Mouse (Mus musculus): ENCODE measurements around the gene Zfp507. TPM values are rescaled to one million over a fixed set of nuclear protein-coding genes. Genes with fewer than 3 reads are reported as not detected.

Zfp507 gene
- polyA plus RNA-seq, 1 experiment: 12.0 TPM

- Histone ChIP-seq H3K4me3 (ENCODE audit: control insufficient read depth, low read depth, low read length) (no peak overlapping the region), H3K36me3 (ENCODE audit: control insufficient read depth, insufficient read depth, low read length) (no peaks in the 10 kb centered on the region), H3K4me1 (ENCODE audit: control insufficient read depth, insufficient read depth, low read length) (no peaks in the 10 kb centered on the region), H3K27ac (ENCODE audit: control insufficient read depth, insufficient read depth, low read depth, low read length) (no peak overlapping the region), H3K27me3 (ENCODE audit: control insufficient read depth, insufficient read depth, low read length) (no peaks in the 10 kb centered on the region)
- TF ChIP-seq POLR2A (IDR thresholded peaks at IDR 0.05; ENCODE audit: control insufficient read depth, low read depth, low read length): no peak
These were observed 21.1 kb upstream of the Zfp507 start for GRCm38 (mm10) chr7:35823906-35824305.

GRCm38 (mm10) chr7:35822320-35822719 is 19.5 kb upstream of the Zfp507 start:
- H3K27me3 ChIP-seq (ENCODE audit: control insufficient read depth, insufficient read depth, low read length): no peaks in the 10 kb centered on the region
- H3K4me3 ChIP-seq (ENCODE audit: control insufficient read depth, low read depth, low read length): no peak overlapping the region
- TF ChIP-seq POLR2A (IDR thresholded peaks at IDR 0.05; ENCODE audit: control insufficient read depth, low read depth, low read length) (no peak), CTCF (IDR thresholded peaks at IDR 0.05; ENCODE audit: control insufficient read depth, insufficient read depth, insufficient replicate concordance, low read depth, low read length) (no peak)
- H3K36me3 ChIP-seq (ENCODE audit: control insufficient read depth, insufficient read depth, low read length): no peaks in the 10 kb centered on the region
- no peak overlapping the region for H3K27ac ChIP-seq (ENCODE audit: control insufficient read depth, insufficient read depth, low read depth, low read length)
- H3K4me1 ChIP-seq (ENCODE audit: control insufficient read depth, insufficient read depth, low read length): no peaks in the 10 kb centered on the region

- no peak overlapping the region for H3K27ac ChIP-seq (ENCODE audit: control insufficient read depth, insufficient read depth, low read depth, low read length)
- H3K4me1 ChIP-seq (ENCODE audit: control insufficient read depth, insufficient read depth, low read length): no peaks in the 10 kb centered on the region
- no peaks in the 10 kb centered on the region for H3K36me3 ChIP-seq (ENCODE audit: control insufficient read depth, insufficient read depth, low read length)
- H3K4me3 ChIP-seq (ENCODE audit: control insufficient read depth, low read depth, low read length): no peak overlapping the region
- TF ChIP-seq CTCF (IDR thresholded peaks at IDR 0.05; ENCODE audit: control insufficient read depth, insufficient read depth, insufficient replicate concordance, low read depth, low read length) (no peak), POLR2A (IDR thresholded peaks at IDR 0.05; ENCODE audit: control insufficient read depth, low read depth, low read length) (no peak)
- H3K27me3 ChIP-seq (ENCODE audit: control insufficient read depth, insufficient read depth, low read length): no peaks in the 10 kb centered on the region
These were observed 18.6 kb upstream of the Zfp507 start for GRCm38 (mm10) chr7:35821357-35821756.

GRCm38 (mm10) chr7:35819486-35819885 is 16.7 kb upstream of the Zfp507 start:
- Histone ChIP-seq H3K4me1 (ENCODE audit: control insufficient read depth, insufficient read depth, low read length) (no peaks in the 10 kb centered on the region), H3K36me3 (ENCODE audit: control insufficient read depth, insufficient read depth, low read length) (no peaks in the 10 kb centered on the region), H3K27ac (ENCODE audit: control insufficient read depth, insufficient read depth, low read depth, low read length) (no peak overlapping the region), H3K27me3 (ENCODE audit: control insufficient read depth, insufficient read depth, low read length) (no peaks in the 10 kb centered on the region), H3K4me3 (ENCODE audit: control insufficient read depth, low read depth, low read length) (no peak overlapping the region)
- no peak for TF ChIP-seq POLR2A (IDR thresholded peaks at IDR 0.05; ENCODE audit: control insufficient read depth, low read depth, low read length)
- TF ChIP-seq CTCF (IDR thresholded peaks at IDR 0.05; ENCODE audit: control insufficient read depth, insufficient read depth, insufficient replicate concordance, low read depth, low read length): no peak

GRCm38 (mm10) chr7:35814759-35815551 is 12.2 kb upstream of the Zfp507 start:
- no peaks in the 10 kb centered on the region for H3K4me1 ChIP-seq (ENCODE audit: control insufficient read depth, insufficient read depth, low read length)
- TF ChIP-seq CTCF (IDR thresholded peaks at IDR 0.05; ENCODE audit: control insufficient read depth, insufficient read depth, insufficient replicate concordance, low read depth, low read length) (no peak), POLR2A (IDR thresholded peaks at IDR 0.05; ENCODE audit: control insufficient read depth, low read depth, low read length) (no peak)
- no peak overlapping the region for H3K4me3 ChIP-seq (ENCODE audit: control insufficient read depth, low read depth, low read length)
- H3K36me3 ChIP-seq (ENCODE audit: control insufficient read depth, insufficient read depth, low read length): no peaks in the 10 kb centered on the region
- no peak overlapping the region for H3K27ac ChIP-seq (ENCODE audit: control insufficient read depth, insufficient read depth, low read depth, low read length)
- no peaks in the 10 kb centered on the region for H3K27me3 ChIP-seq (ENCODE audit: control insufficient read depth, insufficient read depth, low read length)

GRCm38 (mm10) chr7:35813306-35813705 is 10.5 kb upstream of the Zfp507 start:
- Histone ChIP-seq H3K36me3 (ENCODE audit: control insufficient read depth, insufficient read depth, low read length) (no peaks in the 10 kb centered on the region), H3K27me3 (ENCODE audit: control insufficient read depth, insufficient read depth, low read length) (no peaks in the 10 kb centered on the region), H3K27ac (ENCODE audit: control insufficient read depth, insufficient read depth, low read depth, low read length) (no peak overlapping the region), H3K4me3 (ENCODE audit: control insufficient read depth, low read depth, low read length) (no peak overlapping the region), H3K4me1 (ENCODE audit: control insufficient read depth, insufficient read depth, low read length) (no peaks in the 10 kb centered on the region)
- TF ChIP-seq CTCF (IDR thresholded peaks at IDR 0.05; ENCODE audit: control insufficient read depth, insufficient read depth, insufficient replicate concordance, low read depth, low read length) (no peak), POLR2A (IDR thresholded peaks at IDR 0.05; ENCODE audit: control insufficient read depth, low read depth, low read length) (no peak)

GRCm38 (mm10) chr7:35810736-35811135 is 7.9 kb upstream of the Zfp507 start:
- Histone ChIP-seq H3K4me1 (ENCODE audit: control insufficient read depth, insufficient read depth, low read length) (no peaks in the 10 kb centered on the region), H3K27me3 (ENCODE audit: control insufficient read depth, insufficient read depth, low read length) (no peaks in the 10 kb centered on the region), H3K27ac (ENCODE audit: control insufficient read depth, insufficient read depth, low read depth, low read length) (no peak overlapping the region), H3K36me3 (ENCODE audit: control insufficient read depth, insufficient read depth, low read length) (no peaks in the 10 kb centered on the region), H3K4me3 (ENCODE audit: control insufficient read depth, low read depth, low read length) (no peak overlapping the region)
- TF ChIP-seq CTCF (IDR thresholded peaks at IDR 0.05; ENCODE audit: control insufficient read depth, insufficient read depth, insufficient replicate concordance, low read depth, low read length) (no peak), POLR2A (IDR thresholded peaks at IDR 0.05; ENCODE audit: control insufficient read depth, low read depth, low read length) (no peak)
